Mouse (Mus musculus) MEL (cell line): Measurements from ENCODE around the gene Col23a1. TPM values are rescaled to one million over a fixed set of nuclear protein-coding genes. Genes with fewer than 3 reads are reported as not detected.

Experiments
- DNase-seq: peaks from one replicate; pipeline ENCODE4 v3.0.0; 2011; ENCODE audit warnings: low read depth, low spot score
- H3K27ac ChIP-seq: 2 replicates; pipeline ENCODE4 v1.5.1; 2012; ENCODE audit warnings: low read depth, mild to moderate bottlenecking, control low read depth, low read length, moderate library complexity; ENCODE audit not compliant: control insufficient read depth
- H3K27me3 ChIP-seq, 2 experiments: fragments of 150-350 bp in 1 of 2; sonication (generic) in 1 of 2; 2 replicates each; pipeline ENCODE4 v1.6.1; 2012; ENCODE audit warnings: low read length in 2 of 2, mild to moderate bottlenecking in 2 of 2, improper control_type of control experiment in 1 of 2, moderate library complexity in 1 of 2; ENCODE audit not compliant: insufficient read depth in 2 of 2, control insufficient read depth in 1 of 2
- H3K36me3 ChIP-seq, 2 experiments: 2 replicates each; pipeline ENCODE4 v1.6.1; 2012 to 2014; ENCODE audit warnings: low read length in 2 of 2, improper control_type of control experiment in 1 of 2, inconsistent platforms in 1 of 2, mild to moderate bottlenecking in 1 of 2; ENCODE audit not compliant: insufficient read depth in 2 of 2, control insufficient read depth in 1 of 2
- H3K4me1 ChIP-seq, 2 experiments: fragments of 150-350 bp in 1 of 2; sonication (generic) in 1 of 2; 2 replicates each; pipeline ENCODE4 v1.6.1; 2012; ENCODE audit warnings: low read length in 2 of 2, improper control_type of control experiment in 1 of 2, mild to moderate bottlenecking in 1 of 2; ENCODE audit not compliant: insufficient read depth in 2 of 2, control insufficient read depth in 1 of 2
- H3K4me3 ChIP-seq, 2 experiments: fragments of 150-350 bp in 1 of 2; sonication (generic) in 1 of 2; 2 replicates each; pipeline ENCODE4 v1.5.1; 2012; ENCODE audit warnings: low read depth in 2 of 2, low read length in 2 of 2, mild to moderate bottlenecking in 2 of 2, moderate library complexity in 2 of 2, control low read depth in 1 of 2, improper control_type of control experiment in 1 of 2; ENCODE audit not compliant: control insufficient read depth in 1 of 2, insufficient read depth in 1 of 2
- H3K79me2 ChIP-seq: 2 replicates; pipeline ENCODE4 v1.6.1; 2012; ENCODE audit warnings: mild to moderate bottlenecking, low read length, moderate library complexity; ENCODE audit not compliant: control insufficient read depth, poor library complexity, insufficient read depth
- H3K9ac ChIP-seq: 2 replicates; pipeline ENCODE4 v1.6.1; 2012; ENCODE audit warnings: low read depth, mild to moderate bottlenecking, control low read depth, low read length, moderate library complexity; ENCODE audit not compliant: control insufficient read depth, poor library complexity, severe bottlenecking
- H3K9me3 ChIP-seq: fragments of 150-350 bp; sonication (generic); replicated peaks from 2 replicates; pipeline ENCODE4 v1.6.1; 2012; ENCODE audit warnings: mild to moderate bottlenecking, low read length, improper control_type of control experiment, moderate library complexity; ENCODE audit not compliant: insufficient read depth
- CTCF ChIP-seq, 3 experiments: IDR thresholded peaks in 2 of 3; conservative IDR thresholded peaks in 1 of 3; 2 replicates each; pipeline ENCODE4 v1.5.1; 2011 to 2012; ENCODE audit warnings: low read length in 3 of 3, low read depth in 2 of 3, mild to moderate bottlenecking in 2 of 3, improper control_type of control experiment in 1 of 3, inconsistent platforms in 1 of 3, mixed read lengths in 1 of 3, moderate library complexity in 1 of 3; ENCODE audit not compliant: control insufficient read depth in 1 of 3, insufficient read depth in 1 of 3, poor library complexity in 1 of 3, severe bottlenecking in 1 of 3
- KAT2A ChIP-seq: conservative IDR thresholded peaks from 2 replicates; pipeline ENCODE4 v1.6.1; 2012; ENCODE audit warnings: low read depth, low read length, improper control_type of control experiment, inconsistent platforms
- MAX ChIP-seq: IDR thresholded peaks from 2 replicates; pipeline ENCODE4 v1.6.1; 2011; ENCODE audit warnings: low read length, improper control_type of control experiment
- MAZ ChIP-seq: IDR thresholded peaks from 2 replicates; pipeline ENCODE4 v1.6.1; 2012; ENCODE audit warnings: low read depth, mild to moderate bottlenecking, inconsistent platforms, low read length, improper control_type of control experiment
- RAD21 ChIP-seq: IDR thresholded peaks from 2 replicates; pipeline ENCODE4 v1.6.1; 2011; ENCODE audit warnings: mild to moderate bottlenecking, low read depth, low read length, improper control_type of control experiment
- SMC3 ChIP-seq: IDR thresholded peaks from 2 replicates; pipeline ENCODE4 v1.6.1; 2011; ENCODE audit warnings: low read depth, low read length, improper control_type of control experiment
- TAL1 ChIP-seq: IDR thresholded peaks from 2 replicates; pipeline ENCODE4 v1.6.1; 2012; ENCODE audit warnings: mild to moderate bottlenecking, inconsistent platforms, low read length, moderate library complexity, mixed read lengths
- TBP ChIP-seq: IDR thresholded peaks from 2 replicates; pipeline ENCODE4 v1.8.0; 2011; ENCODE audit warnings: low read depth, low read length, improper control_type of control experiment
- USF1 ChIP-seq: IDR thresholded peaks from 2 replicates; pipeline ENCODE4 v1.6.1; 2014; ENCODE audit warnings: low read depth, mild to moderate bottlenecking, inconsistent platforms, low read length, improper control_type of control experiment, moderate library complexity
- ZKSCAN1 ChIP-seq: IDR thresholded peaks from 2 replicates; pipeline ENCODE4 v1.6.1; 2012; ENCODE audit warnings: low read depth, mild to moderate bottlenecking, inconsistent platforms, low read length, improper control_type of control experiment, moderate library complexity
- ZNF384 ChIP-seq: IDR thresholded peaks from 2 replicates; pipeline ENCODE4 v1.6.1; 2012; ENCODE audit warnings: low read depth, mild to moderate bottlenecking, inconsistent platforms, low read length, improper control_type of control experiment
- polyA plus RNA-seq, 2 experiments: library from polyadenylated mRNA; stranded (reverse) in 1 of 2; unstranded in 1 of 2; fragments of >175 nt in 1 of 2; fragments of >200 nt in 1 of 2; gene quantifications; 2 replicates each; pipeline versions ENCODE4 v1.2.1 to v1.2.4; 2012; ENCODE audit warnings: low replicate concordance in 2 of 2, low read depth in 1 of 2; ENCODE audit not compliant: insufficient read length in 2 of 2, insufficient read depth in 1 of 2, missing spikeins in 1 of 2
- total RNA-seq: library from RNA; depleted of rRNA; stranded (reverse); fragments of 300-350 nt; gene quantifications from 2 replicates; pipeline ENCODE4 v1.2.3, GENCODE M21; 2012

Gene Col23a1
- total and polyA plus RNA-seq, 3 experiments: under 0.01 to 0.03 TPM; not detected in 1

DNA sequence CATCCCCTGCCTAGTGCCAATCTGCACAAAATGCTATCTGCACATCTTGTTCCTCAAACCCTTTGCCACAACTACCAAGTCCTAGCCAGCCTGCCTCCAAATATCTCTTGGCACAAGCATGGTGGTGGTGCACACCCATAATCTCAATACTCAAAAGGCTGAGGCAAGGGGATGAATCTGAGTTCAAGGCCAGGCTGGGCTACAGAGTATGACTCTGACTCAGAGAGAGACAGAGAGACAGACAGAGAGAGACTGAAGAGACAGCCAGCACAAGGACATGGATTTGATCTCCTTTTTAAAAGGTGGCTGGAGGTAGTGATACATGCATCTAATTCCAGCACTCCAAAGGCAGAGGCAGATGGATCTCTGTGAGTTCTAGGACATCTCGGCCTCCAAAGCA is 273.6 kb downstream of the Col23a1 start:
- no peaks in the 10 kb centered on the region for H3K9me3 ChIP-seq
- no peak for TF ChIP-seq RAD21
- DNase-seq: no peak
- H3K27ac ChIP-seq: no peak overlapping the region
- H3K4me1 ChIP-seq: peaks cover 0 to 2% of the 10 kb centered on the region in 2 experiments; a peak in 1 of 4 replicates
- peaks cover 0 to 1% of the 10 kb centered on the region in 2 experiments; a peak in 2 of 4 replicates for H3K27me3 ChIP-seq
- H3K4me3 ChIP-seq: no peak overlapping the region
- no peaks in the 10 kb centered on the region for H3K79me2 ChIP-seq
- H3K36me3 ChIP-seq: no peaks in the 10 kb centered on the region
- no peak overlapping the region for H3K9ac ChIP-seq

DNA sequence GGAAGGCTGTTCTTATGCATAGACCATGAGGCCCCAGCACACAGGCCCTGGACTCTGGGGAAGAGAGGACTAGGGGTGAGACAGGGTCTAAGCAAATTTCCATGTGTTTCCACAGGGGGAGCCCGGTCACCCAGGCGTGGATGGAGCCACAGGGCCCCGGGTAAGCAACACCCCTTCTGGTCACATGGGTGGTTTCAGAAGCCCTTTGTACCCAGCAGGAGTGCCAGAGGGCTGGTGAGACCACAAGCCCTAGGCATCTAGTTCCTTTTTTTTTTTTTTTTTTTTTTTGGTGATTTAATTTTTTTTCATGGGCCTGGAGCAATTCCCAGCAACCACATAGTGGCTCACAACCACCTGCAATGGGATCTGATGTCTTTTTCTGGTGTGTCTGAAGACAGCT is 275.3 kb downstream of the Col23a1 start:
- H3K4me3 ChIP-seq: no peak overlapping the region
- no peak overlapping the region for H3K9ac ChIP-seq
- no peak overlapping the region for H3K27ac ChIP-seq
- H3K79me2 ChIP-seq: no peaks in the 10 kb centered on the region
- H3K36me3 ChIP-seq: no peaks in the 10 kb centered on the region
- peak; percentile 56 for DNase-seq
- peaks cover 1 to 5% of the 10 kb centered on the region in 2 experiments; a peak in 2 of 4 replicates for H3K27me3 ChIP-seq
- no peaks in the 10 kb centered on the region for H3K9me3 ChIP-seq
- TF ChIP-seq ZNF384 (peak; percentile 94), TBP (0 out of 2 replicates have a peak, but pooled peaks have one; percentile 24), KAT2A (no peak), ZKSCAN1 (no peak), USF1 (peak; percentile 80), MAZ (no peak), CTCF (IDR thresholded peaks at IDR 0.05 in 2 of 3, conservative IDR thresholded peaks at IDR 0.05 in 1 of 3; ENCODE audit: control insufficient read depth in 1 of 3, insufficient read depth in 1 of 3, low read depth in 2 of 3, low read length in 3 of 3, poor library complexity in 1 of 3, severe bottlenecking in 1 of 3) (no peak), TAL1 (no peak)
- H3K4me1 ChIP-seq: peaks cover 0 to 2% of the 10 kb centered on the region in 2 experiments; a peak in 1 of 4 replicates

DNA sequence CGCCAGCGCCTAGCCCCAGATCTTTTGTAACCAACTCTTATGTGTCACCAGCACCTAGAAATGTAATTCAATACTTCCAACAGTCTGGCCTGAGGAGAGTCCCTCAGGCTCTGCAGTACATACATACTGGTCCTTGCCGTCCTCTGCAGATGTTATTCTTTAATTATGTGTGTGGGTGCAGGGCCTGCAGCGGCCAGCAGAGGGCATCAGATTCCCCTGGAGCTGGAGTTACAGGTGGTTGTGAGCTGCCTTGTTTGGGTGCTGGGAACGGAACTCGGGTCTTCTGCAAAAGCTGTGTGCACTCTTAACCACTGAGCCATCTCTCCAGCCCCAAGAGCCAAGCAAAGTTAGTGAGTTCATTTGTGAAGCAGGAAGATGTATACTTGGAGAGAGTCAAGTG is 276.2 kb downstream of the Col23a1 start:
- peak; percentile 55 for TF ChIP-seq SMC3
- TF ChIP-seq MAX: no peak
- peak; percentile 28; the same call in 1 of the 2 replicates for TF ChIP-seq RAD21
- TF ChIP-seq CTCF (IDR thresholded peaks at IDR 0.05 in 2 of 3, conservative IDR thresholded peaks at IDR 0.05 in 1 of 3; ENCODE audit: control insufficient read depth in 1 of 3, insufficient read depth in 1 of 3, low read depth in 2 of 3, low read length in 3 of 3, poor library complexity in 1 of 3, severe bottlenecking in 1 of 3): peak; percentile 58 to 80 (median 61)
- DNase-seq: peak; percentile 54
- H3K79me2 ChIP-seq: no peaks in the 10 kb centered on the region
- H3K4me1 ChIP-seq: peaks cover 0 to 2% of the 10 kb centered on the region in 2 experiments; a peak in 1 of 4 replicates
- H3K4me3 ChIP-seq: no peak overlapping the region
- no peak overlapping the region for H3K27ac ChIP-seq
- no peak overlapping the region for H3K9ac ChIP-seq
- H3K27me3 ChIP-seq: peaks cover 1 to 5% of the 10 kb centered on the region in 2 experiments; a peak in 2 of 4 replicates
- no peaks in the 10 kb centered on the region for H3K9me3 ChIP-seq
- no peaks in the 10 kb centered on the region for H3K36me3 ChIP-seq
